Mouse (Mus musculus): ENCODE measurements around the gene Cep152.

DNA sequence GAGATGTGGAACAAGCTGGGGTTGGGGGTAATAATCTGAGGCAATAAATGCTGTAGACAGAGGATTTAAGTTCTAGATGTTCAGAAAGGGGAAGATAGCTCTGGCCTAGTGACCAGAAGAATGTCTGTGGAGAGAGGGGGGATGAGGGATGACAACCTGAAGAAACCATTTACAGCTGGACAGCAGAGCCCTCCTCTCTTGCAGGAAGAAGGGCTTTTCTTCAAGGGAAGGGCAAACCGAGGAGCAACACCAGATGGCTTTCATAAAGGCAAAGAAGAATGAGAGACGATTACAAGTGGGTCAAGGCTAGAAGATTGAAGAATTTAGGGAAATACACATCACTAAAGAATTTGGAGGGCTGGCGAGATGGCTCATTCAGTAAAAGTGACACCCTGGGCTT, 110.5 kb downstream of the Cep152 start:
- no peak for TF ChIP-seq CTCF (IDR thresholded peaks at IDR 0.05)
- TF ChIP-seq EP300 (IDR thresholded peaks at IDR 0.05; ENCODE audit: insufficient read depth, low read depth, low read length): no peak
